Mouse (Mus musculus): ENCODE data around the gene Nr6a1.

DNA sequence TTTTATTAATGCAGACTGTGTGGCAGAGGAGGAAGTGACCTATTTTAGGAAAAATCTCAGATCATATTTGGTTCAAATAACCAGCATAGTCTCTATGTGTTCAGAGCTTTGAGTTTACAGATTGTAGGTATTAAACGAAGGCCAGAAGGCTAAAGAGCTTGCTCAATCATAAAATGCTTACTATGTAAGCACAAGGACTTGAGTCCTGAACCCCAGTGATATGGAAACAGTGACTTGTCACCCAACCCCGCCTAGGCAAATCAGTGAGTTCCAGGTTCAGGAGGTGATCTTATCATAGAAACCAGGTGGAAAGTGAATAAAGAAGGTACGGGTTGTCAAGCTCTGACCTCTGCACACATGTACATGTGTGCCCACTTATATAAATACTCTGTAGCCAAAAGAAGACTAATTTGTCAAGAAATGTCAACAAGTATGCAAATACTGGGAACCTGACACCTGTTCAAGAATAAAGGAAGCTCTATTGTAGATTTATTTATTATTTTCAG, 99.6 kb downstream of the Nr6a1 start:
- TF ChIP-seq POLR2A (IDR thresholded peaks at IDR 0.05; ENCODE audit: borderline replicate concordance, control insufficient read depth, low read depth, low read length) (no peak), CTCF (IDR thresholded peaks at IDR 0.05; ENCODE audit: control insufficient read depth, insufficient read depth, low read length) (no peak)
